Mouse (Mus musculus): ENCODE results near the gene Mpped2. TPM values are rescaled to one million over a fixed set of nuclear protein-coding genes. Genes with fewer than 3 reads are reported as not detected.
A peak's percentile ranks its signal among the peaks of the same experiment; 100 is the strongest.

The Mpped2 gene
- polyA plus RNA-seq, 1 experiment from 2014 or later = 136 TPM

GRCm38 (mm10) chr2:106750878-106751277, 57.8 kb downstream of the Mpped2 start:
- H3K4me3 ChIP-seq = no peak overlapping the region
- no peaks in the 10 kb centered on the region for H3K36me3 ChIP-seq
- no peaks in the 10 kb centered on the region for H3K27me3 ChIP-seq
- WGBS = 75% methylated on average over 3 of the region's 3 CpGs
- no peak for ATAC-seq (ENCODE audit: insufficient number of reproducible peaks, insufficient read depth, low FRiP score, low TSS enrichment)
- H3K4me2 ChIP-seq (replicated peaks) = no peak overlapping the region
- H3K4me1 ChIP-seq = no peaks in the 10 kb centered on the region
- H3K27ac ChIP-seq = no peak overlapping the region
- H3K9me3 ChIP-seq = no peaks in the 10 kb centered on the region
- H3K9ac ChIP-seq = no peak overlapping the region

GRCm38 (mm10) chr2:106753703-106754102, 60.6 kb downstream of the Mpped2 start:
- WGBS = 60% methylated on average over 5 of the region's 5 CpGs
- H3K4me3 ChIP-seq = no peak overlapping the region

GRCm38 (mm10) chr2:106754696-106755095, 61.6 kb downstream of the Mpped2 start:
- H3K36me3 ChIP-seq = no peaks in the 10 kb centered on the region
- 77% methylated on average over 5 of the region's 5 CpGs for WGBS
- no peaks in the 10 kb centered on the region for H3K27me3 ChIP-seq
- no peak overlapping the region for H3K4me3 ChIP-seq
- H3K27ac ChIP-seq = no peak overlapping the region
- H3K9ac ChIP-seq = no peak overlapping the region
- ATAC-seq (ENCODE audit: insufficient number of reproducible peaks, insufficient read depth, low FRiP score, low TSS enrichment) = no peak
- no peak overlapping the region for H3K4me2 ChIP-seq (replicated peaks)
- H3K9me3 ChIP-seq = no peaks in the 10 kb centered on the region
- H3K4me1 ChIP-seq = peaks cover 10% of the 10 kb centered on the region

More at GRCm38 (mm10) chr2:106753703-106754102, 60.6 kb downstream of the Mpped2 start:
- ATAC-seq (ENCODE audit: insufficient number of reproducible peaks, insufficient read depth, low FRiP score, low TSS enrichment) = no peak; the same call in 1 of the 2 replicates
- H3K4me1 ChIP-seq = peaks cover 10% of the 10 kb centered on the region
- H3K36me3 ChIP-seq = no peaks in the 10 kb centered on the region
- H3K27me3 ChIP-seq = no peaks in the 10 kb centered on the region
- H3K9ac ChIP-seq = no peak overlapping the region
- no peak overlapping the region for H3K4me2 ChIP-seq (replicated peaks)
- H3K27ac ChIP-seq = no peak overlapping the region
- H3K9me3 ChIP-seq = no peaks in the 10 kb centered on the region

GRCm38 (mm10) chr2:106756354-106757103, 63.5 kb downstream of the Mpped2 start:
- Histone ChIP-seq H3K27ac (no peak overlapping the region), H3K4me2 (replicated peaks) (no peak overlapping the region), H3K4me3 (no peak overlapping the region), H3K27me3 (no peaks in the 10 kb centered on the region), H3K9me3 (no peaks in the 10 kb centered on the region), H3K4me1 (peaks cover 10% of the 10 kb centered on the region), H3K36me3 (no peaks in the 10 kb centered on the region), H3K9ac (no peak overlapping the region)
- ATAC-seq (ENCODE audit: insufficient number of reproducible peaks, insufficient read depth, low FRiP score, low TSS enrichment) = 0 out of 2 replicates have a peak, but pooled peaks have one; percentile 25
- WGBS = 27% methylated on average over 13 of the region's 13 CpGs

- no peak overlapping the region for H3K9ac ChIP-seq
- no peaks in the 10 kb centered on the region for H3K27me3 ChIP-seq
- H3K4me2 ChIP-seq (replicated peaks) = no peak overlapping the region
- WGBS = 57% methylated on average over 8 of the region's 8 CpGs
- no peaks in the 10 kb centered on the region for H3K9me3 ChIP-seq
- no peak for ATAC-seq (ENCODE audit: insufficient number of reproducible peaks, insufficient read depth, low FRiP score, low TSS enrichment)
- H3K27ac ChIP-seq = no peak overlapping the region
- 0 out of 2 replicates have a peak, but pooled peaks cover 6% of the 10 kb centered on the region for H3K4me1 ChIP-seq
- H3K4me3 ChIP-seq = no peak overlapping the region
- H3K36me3 ChIP-seq = no peaks in the 10 kb centered on the region; the same call in 1 of the 2 replicates
These were observed 69.9 kb downstream of the Mpped2 start for GRCm38 (mm10) chr2:106762920-106763319.

- Histone ChIP-seq H3K36me3 (no peaks in the 10 kb centered on the region; the same call in 1 of the 2 replicates), H3K4me3 (no peak overlapping the region), H3K4me2 (replicated peaks) (no peak overlapping the region), H3K27me3 (no peaks in the 10 kb centered on the region), H3K27ac (no peak overlapping the region), H3K9me3 (no peaks in the 10 kb centered on the region), H3K4me1 (peaks cover 4% of the 10 kb centered on the region; the same call in 1 of the 2 replicates), H3K9ac (no peak overlapping the region)
- WGBS = 76% methylated on average over 12 of the region's 12 CpGs
- no peak for ATAC-seq (ENCODE audit: insufficient number of reproducible peaks, insufficient read depth, low FRiP score, low TSS enrichment)
These were observed 76.2 kb downstream of the Mpped2 start for GRCm38 (mm10) chr2:106769236-106769635.

- H3K9me3 ChIP-seq = no peaks in the 10 kb centered on the region
- H3K4me1 ChIP-seq = peaks cover 13% of the 10 kb centered on the region
- H3K9ac ChIP-seq = no peak overlapping the region
- no peaks in the 10 kb centered on the region for H3K27me3 ChIP-seq
- WGBS = 41% methylated on average over 5 of the region's 5 CpGs
- 0 out of 2 replicates have a peak, but pooled peaks cover 2% of the 10 kb centered on the region for H3K36me3 ChIP-seq
- ATAC-seq (ENCODE audit: insufficient number of reproducible peaks, insufficient read depth, low FRiP score, low TSS enrichment) = no peak
- no peak overlapping the region for H3K4me2 ChIP-seq (replicated peaks)
- H3K27ac ChIP-seq = no peak overlapping the region
- no peak overlapping the region for H3K4me3 ChIP-seq
These were observed 79.6 kb downstream of the Mpped2 start for GRCm38 (mm10) chr2:106772643-106773042.

- Histone ChIP-seq H3K9ac (no peak overlapping the region), H3K4me2 (replicated peaks) (no peak overlapping the region), H3K4me3 (no peak overlapping the region), H3K9me3 (no peaks in the 10 kb centered on the region), H3K27ac (no peak overlapping the region), H3K4me1 (peaks cover 13% of the 10 kb centered on the region), H3K36me3 (0 out of 2 replicates have a peak, but pooled peaks cover 2% of the 10 kb centered on the region), H3K27me3 (no peaks in the 10 kb centered on the region)
- no peak for ATAC-seq (ENCODE audit: insufficient number of reproducible peaks, insufficient read depth, low FRiP score, low TSS enrichment)
- 45% methylated on average over 10 of the region's 10 CpGs for WGBS
These were observed 81.5 kb downstream of the Mpped2 start for GRCm38 (mm10) chr2:106774251-106775196.

GRCm38 (mm10) chr2:106775994-106776393, 82.9 kb downstream of the Mpped2 start:
- H3K4me1 ChIP-seq = peaks cover 13% of the 10 kb centered on the region
- H3K4me2 ChIP-seq (replicated peaks) = no peak overlapping the region
- no peak overlapping the region for H3K9ac ChIP-seq
- no peak overlapping the region for H3K27ac ChIP-seq
- H3K36me3 ChIP-seq = 0 out of 2 replicates have a peak, but pooled peaks cover 2% of the 10 kb centered on the region
- 77% methylated on average over 2 of the region's 2 CpGs for WGBS
- no peaks in the 10 kb centered on the region for H3K27me3 ChIP-seq
- H3K9me3 ChIP-seq = no peaks in the 10 kb centered on the region
- no peak for ATAC-seq (ENCODE audit: insufficient number of reproducible peaks, insufficient read depth, low FRiP score, low TSS enrichment)
- H3K4me3 ChIP-seq = no peak overlapping the region

GRCm38 (mm10) chr2:106778861-106779516, 85.9 kb downstream of the Mpped2 start:
- H3K9me3 ChIP-seq = no peaks in the 10 kb centered on the region
- H3K27me3 ChIP-seq = no peaks in the 10 kb centered on the region
- peaks cover 24% of the 10 kb centered on the region for H3K4me1 ChIP-seq
- no peak overlapping the region for H3K27ac ChIP-seq
- no peak for ATAC-seq (ENCODE audit: insufficient number of reproducible peaks, insufficient read depth, low FRiP score, low TSS enrichment)
- no peak overlapping the region for H3K4me3 ChIP-seq
- no peak overlapping the region for H3K4me2 ChIP-seq (replicated peaks)
- H3K9ac ChIP-seq = no peak overlapping the region
- 87% methylated on average over 7 of the region's 7 CpGs for WGBS
- 0 out of 2 replicates have a peak, but pooled peaks cover 2% of the 10 kb centered on the region for H3K36me3 ChIP-seq

Measured in embryonic facial prominence, embryonic 12.5 days (tissue).